Mouse (Mus musculus) intestine, embryonic 14.5 days (tissue): ENCODE data around the gene Slc11a1. TPM values are rescaled to one million over a fixed set of nuclear protein-coding genes. Genes with fewer than 3 reads are reported as not detected.

Experiments
- ATAC-seq: fragments of 200-750 bp; cut with Nextera tagmentation; replicated peaks from 2 replicates; pipeline ENCODE4 v1.8.0; 2017; ENCODE audit warnings: low read depth, moderate number of reproducible peaks, moderate TSS enrichment, moderate library complexity; ENCODE audit not compliant: low FRiP score, low TSS enrichment
- DNase-seq: peaks from one replicate; pipeline ENCODE4 v3.0.0-alpha.2; 2018; ENCODE audit warnings: low spot score
- H3K27ac ChIP-seq: fragments of 300-500 bp; sonication (generic); 2 replicates; pipeline ENCODE4 v1.5.1; 2014; ENCODE audit warnings: low read depth, mild to moderate bottlenecking, control low read depth
- H3K27me3 ChIP-seq: fragments of 300-500 bp; sonication (generic); replicated peaks from 2 replicates; pipeline ENCODE4 v1.6.1; 2014; ENCODE audit warnings: low read length, control low read depth; ENCODE audit not compliant: control insufficient read depth, insufficient read depth
- H3K36me3 ChIP-seq: fragments of 300-500 bp; sonication (generic); 2 replicates; pipeline ENCODE4 v1.6.1; 2014; ENCODE audit warnings: low read length, control low read depth; ENCODE audit not compliant: control insufficient read depth, insufficient read depth
- H3K4me1 ChIP-seq: fragments of 300-500 bp; sonication (generic); replicated peaks from 2 replicates; pipeline ENCODE4 v1.6.1; 2014; ENCODE audit warnings: low read length, control low read depth, mixed read lengths; ENCODE audit not compliant: control insufficient read depth, insufficient read depth
- H3K4me2 ChIP-seq: fragments of 300-500 bp; sonication (generic); 2 replicates; pipeline ENCODE4 v1.6.1; 2014; ENCODE audit warnings: low read length
- H3K4me3 ChIP-seq: fragments of 300-500 bp; sonication (generic); 2 replicates; pipeline ENCODE4 v1.5.1; 2014; ENCODE audit warnings: low read depth, low read length, control low read depth, mixed read lengths
- H3K9ac ChIP-seq: fragments of 300-500 bp; sonication (generic); 2 replicates; pipeline ENCODE4 v1.6.1; 2014; ENCODE audit warnings: mild to moderate bottlenecking, low read length
- H3K9me3 ChIP-seq: fragments of 300-500 bp; sonication (generic); 2 replicates; pipeline ENCODE4 v1.6.1; 2016; ENCODE audit warnings: low read length, control low read depth; ENCODE audit not compliant: control insufficient read depth
- WGBS: fragments of 180-500 bp; shearing (Covaris S2); extraction: QIAGEN DNeasy Blood & Tissue Kit; methylation state at CpG from one replicate; pipeline ENCODE4 v1.1.7; 2014; 5-methylcytosine and 5-hydroxymethylcytosine counted together
- polyA plus RNA-seq: library from polyadenylated mRNA; unstranded; fragments of >200 nt; fragmentation: Nextera tagmentation; extraction: Ambion mirVana; gene quantifications from 2 replicates; pipeline ENCODE4 v1.2.1, GENCODE M21; 2014

Slc11a1 gene
- polyA plus RNA-seq, 1 experiment from 2014 or later: 5.9 TPM

GRCm38 (mm10) chr1:74387386-74387988, 12.5 kb downstream of the Slc11a1 start:
- Histone ChIP-seq H3K4me3 (peak overlapping the region; percentile 50), H3K36me3 (no peaks in the 10 kb centered on the region), H3K9ac (peak overlapping the region; percentile 52), H3K4me2 (peak overlapping the region; percentile 54), H3K4me1 (peaks cover 17% of the 10 kb centered on the region), H3K27me3 (no peaks in the 10 kb centered on the region), H3K27ac (peak overlapping the region; percentile 99), H3K9me3 (no peaks in the 10 kb centered on the region)
- no peak for ATAC-seq
- DNase-seq: no peak
- 53% methylated on average over 15 of the region's 15 CpGs for WGBS

GRCm38 (mm10) chr1:74388398-74388920, 13.5 kb downstream of the Slc11a1 start:
- DNase-seq (no peak), ATAC-seq (no peak)
- no peaks in the 10 kb centered on the region for H3K27me3 ChIP-seq
- no peak overlapping the region for H3K9ac ChIP-seq
- no peak overlapping the region for H3K27ac ChIP-seq
- H3K36me3 ChIP-seq: peaks cover 3% of the 10 kb centered on the region
- no peak overlapping the region for H3K4me2 ChIP-seq
- no peak overlapping the region for H3K4me3 ChIP-seq
- no peaks in the 10 kb centered on the region for H3K9me3 ChIP-seq
- WGBS: 87% methylated on average over 7 of the region's 7 CpGs
- peaks cover 25% of the 10 kb centered on the region for H3K4me1 ChIP-seq

GRCm38 (mm10) chr1:74389831-74390286, 14.9 kb downstream of the Slc11a1 start:
- H3K36me3 ChIP-seq: peaks cover 17% of the 10 kb centered on the region
- H3K4me1 ChIP-seq: peaks cover 27% of the 10 kb centered on the region
- H3K9me3 ChIP-seq: no peaks in the 10 kb centered on the region
- DNase-seq (peak; percentile 75), ATAC-seq (no peak)
- H3K4me2 ChIP-seq: peak overlapping the region; percentile 97
- H3K27ac ChIP-seq: peak overlapping the region; percentile 99
- no peaks in the 10 kb centered on the region for H3K27me3 ChIP-seq
- H3K9ac ChIP-seq: peak overlapping the region; percentile 33
- H3K4me3 ChIP-seq: peak overlapping the region; percentile 85
- 5% methylated on average over 29 of the region's 29 CpGs for WGBS

GRCm38 (mm10) chr1:74390287-74390906, 15.4 kb downstream of the Slc11a1 start:
- Histone ChIP-seq H3K27ac (peak overlapping the region; percentile 99), H3K4me3 (peak overlapping the region; percentile 85), H3K9me3 (no peaks in the 10 kb centered on the region), H3K9ac (peak overlapping the region; percentile 99), H3K4me2 (peak overlapping the region; percentile 97), H3K4me1 (peaks cover 27% of the 10 kb centered on the region), H3K36me3 (peaks cover 22% of the 10 kb centered on the region), H3K27me3 (no peaks in the 10 kb centered on the region)
- WGBS: 6% methylated on average over 21 of the region's 21 CpGs
- ATAC-seq: no peak
- DNase-seq: peak; percentile 82

GRCm38 (mm10) chr1:74390924-74391748, 16.1 kb downstream of the Slc11a1 start, which contains the start of gene Ctdsp1:
Gene Ctdsp1, plus strand, starts transcription at chr1:74391509.
- Histone ChIP-seq H3K4me1 (peaks cover 27% of the 10 kb centered on the region), H3K9me3 (no peaks in the 10 kb centered on the region), H3K36me3 (peaks cover 22% of the 10 kb centered on the region), H3K9ac (peak within 1 kb of the TSS; percentile 99), H3K27me3 (no peaks in the 10 kb centered on the region), H3K27ac (peak within 1 kb of the TSS; percentile 99), H3K4me3 (peak within 1 kb of the TSS; percentile 85), H3K4me2 (peak within 1 kb of the TSS; percentile 97)
- ATAC-seq (peak; percentile 72), DNase-seq (peak; percentile 96)
- 4% methylated on average over 50 of the region's 51 CpGs for WGBS

GRCm38 (mm10) chr1:74391844-74392441, 16.9 kb downstream of the Slc11a1 start:
- Histone ChIP-seq H3K27me3 (no peaks in the 10 kb centered on the region), H3K4me3 (peak overlapping the region; percentile 85), H3K27ac (peak overlapping the region; percentile 99), H3K36me3 (peaks cover 22% of the 10 kb centered on the region), H3K4me2 (peak overlapping the region; percentile 97), H3K9ac (peak overlapping the region; percentile 99), H3K4me1 (peaks cover 27% of the 10 kb centered on the region), H3K9me3 (no peaks in the 10 kb centered on the region)
- WGBS: 1% methylated on average over 44 of the region's 63 CpGs
- ATAC-seq (peak; percentile 38), DNase-seq (peak; percentile 83)

- peak; percentile 22 for ATAC-seq
- peak overlapping the region; percentile 99 for H3K27ac ChIP-seq
- no peak for DNase-seq
- no peaks in the 10 kb centered on the region for H3K27me3 ChIP-seq
- H3K9me3 ChIP-seq: no peaks in the 10 kb centered on the region
- peak overlapping the region; percentile 99 for H3K9ac ChIP-seq
- peaks cover 24% of the 10 kb centered on the region for H3K4me1 ChIP-seq
- H3K4me2 ChIP-seq: peak overlapping the region; percentile 97
- peaks cover 22% of the 10 kb centered on the region for H3K36me3 ChIP-seq
- 1% methylated on average over 16 of the region's 16 CpGs for WGBS
- peak overlapping the region; percentile 85 for H3K4me3 ChIP-seq
These were observed 17.5 kb downstream of the Slc11a1 start for GRCm38 (mm10) chr1:74392446-74392994.

- no peak for ATAC-seq
- Histone ChIP-seq H3K36me3 (peaks cover 22% of the 10 kb centered on the region), H3K9me3 (no peaks in the 10 kb centered on the region), H3K4me3 (peak overlapping the region; percentile 85), H3K9ac (peak overlapping the region; percentile 99), H3K4me1 (peaks cover 27% of the 10 kb centered on the region), H3K27me3 (no peaks in the 10 kb centered on the region), H3K27ac (peak overlapping the region; percentile 99; the same call in 1 of the 2 replicates), H3K4me2 (peak overlapping the region; percentile 97)
- no peak for DNase-seq
- WGBS: 39% methylated on average over 7 of the region's 7 CpGs
These were observed 18.0 kb downstream of the Slc11a1 start for GRCm38 (mm10) chr1:74393010-74393409.
